Mouse (Mus musculus) bone marrow, adult 2 months (tissue): ENCODE results near the gene Sstr2.

Experiments
- CTCF ChIP-seq: fragments of 200-500 bp; IDR thresholded peaks from 2 replicates; pipeline ENCODE4 v1.5.1; 2011; ENCODE audit warnings: low read length, control low read depth; ENCODE audit not compliant: control insufficient read depth, insufficient read depth
- POLR2A ChIP-seq: fragments of 200-500 bp; IDR thresholded peaks from 2 replicates; pipeline ENCODE4 v1.6.1; 2011; ENCODE audit warnings: low read depth, mild to moderate bottlenecking, control low read depth, low read length, borderline replicate concordance; ENCODE audit not compliant: control insufficient read depth

DNA sequence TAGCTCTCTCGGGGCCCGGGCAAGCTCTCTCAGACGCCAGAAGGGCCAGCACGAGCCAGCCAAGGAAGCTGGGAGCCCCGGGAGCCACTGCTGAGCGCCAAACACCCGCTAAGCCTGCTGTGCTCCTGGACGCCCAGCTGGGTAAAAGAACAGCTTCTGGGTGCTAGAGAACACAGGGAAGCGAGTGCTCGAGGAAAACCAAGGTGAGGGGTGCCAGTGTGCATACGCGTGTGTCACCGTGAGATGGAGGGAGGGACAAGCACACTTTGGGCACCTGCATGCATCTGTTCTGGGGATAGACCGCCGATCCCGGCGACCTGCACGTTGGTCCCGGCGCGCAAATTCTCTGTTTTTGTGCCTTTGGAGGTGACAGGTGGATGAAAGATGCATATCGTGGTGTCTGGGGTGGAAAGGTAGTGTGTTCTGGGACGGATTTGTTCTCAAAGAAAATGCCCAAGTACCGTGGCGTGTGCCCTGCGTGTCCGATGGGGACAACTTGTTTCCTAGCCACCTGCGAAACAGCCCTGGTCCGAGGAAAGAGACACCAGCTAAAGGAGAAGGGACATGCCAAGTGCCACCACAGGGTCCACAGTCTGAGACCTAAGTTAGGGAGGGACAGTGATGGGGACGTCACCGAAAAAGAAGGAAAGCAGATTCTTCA lies 408 bp downstream of the Sstr2 start:
- TF ChIP-seq POLR2A (no peak), CTCF (no peak)
